Mouse (Mus musculus): Measurements from ENCODE around the gene Sec14l2.

DNA sequence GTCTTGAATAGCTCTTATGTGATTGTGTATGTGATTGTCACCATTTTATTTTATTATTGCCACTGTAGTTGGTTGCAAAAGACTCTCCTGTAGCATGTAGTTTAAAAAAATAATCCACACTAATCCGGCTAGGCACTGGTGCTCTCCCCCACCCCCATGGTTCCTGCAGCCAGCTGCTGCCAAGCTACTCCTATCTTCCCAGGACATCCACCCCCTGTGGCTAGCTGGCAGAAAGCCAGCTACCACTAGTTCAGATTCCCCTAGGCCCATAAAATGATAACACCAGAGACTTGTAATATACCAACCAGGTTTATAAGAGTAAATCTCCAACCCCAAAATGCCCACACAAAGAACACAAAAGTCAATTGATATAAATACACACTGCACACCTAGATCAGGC lies 37.0 kb downstream of the Sec14l2 start:
- no peak for TF ChIP-seq CTCF (IDR thresholded peaks at IDR 0.05; ENCODE audit: borderline replicate concordance, control insufficient read depth, extremely low read depth, insufficient read depth, low read length, poor library complexity)
- TF ChIP-seq POLR2A (IDR thresholded peaks at IDR 0.05; ENCODE audit: control insufficient read depth, extremely low read depth, insufficient read depth, low read length, poor library complexity), result no peak

Measured in thymus, adult 2 months (tissue).